ENCODE assay signal across 9 mouse cellular contexts in the genomic region with DNA sequence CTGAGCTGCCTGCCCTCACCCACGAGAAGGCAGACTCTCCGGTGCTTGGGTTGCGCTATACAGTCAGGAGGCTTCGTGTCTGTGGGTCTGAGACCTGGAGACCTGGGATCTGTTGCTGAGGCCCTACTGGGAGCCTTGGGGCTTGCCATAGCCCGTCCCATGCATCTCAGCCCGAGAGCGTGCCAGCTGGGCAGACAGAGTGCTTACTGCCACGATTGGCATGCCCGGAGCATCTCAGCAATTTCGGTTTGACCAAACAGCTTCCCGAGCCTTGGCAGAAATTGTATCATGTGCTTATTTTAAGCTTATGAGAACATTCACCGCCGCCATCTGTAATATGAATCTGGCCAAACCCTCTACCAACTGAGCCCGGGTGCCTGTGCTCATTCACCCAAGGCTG. TPM values are rescaled to one million over a fixed set of nuclear protein-coding genes. Genes with fewer than 3 reads are reported as not detected.
DNase-seq lines count a peak whose midpoint lies in the region; ATAC-seq lines count a peak whose summit lies in the region.
"Had no signal": no experiment of that assay in that cellular context is flagged by ENCODE, and none has a peak within 500 bp of the region (broad histone marks: within the 10 kb centered on the region; RNA-seq: fewer than 3 reads in every experiment).

No protein-coding gene starts in this region.

- peak overlapping the region; percentile 94 for H3K27ac ChIP-seq in liver, embryonic 12.5 days
- peak overlapping the region; percentile 84 for H3K27ac ChIP-seq in heart, embryonic 15.5 days
- peak overlapping the region; percentile 77 for H3K27ac ChIP-seq in stomach, embryonic 14.5 days (ENCODE audit: low read length)
- H3K27ac ChIP-seq in midbrain, embryonic 10.5 days (replicated peaks): no peak overlapping the region

- DNase-seq in liver: no peak
- peak; percentile 78 to 80 for DNase-seq in cerebellum, postnatal 10 days
- DNase-seq in midbrain, embryonic 10.5 days (ENCODE audit: low spot score): no peak
- DNase-seq: kidney, postnatal 14 days had no signal

- H3K4me1 ChIP-seq in liver, embryonic 12.5 days: peaks cover 81% of the 10 kb centered on the region
- peaks cover 49% of the 10 kb centered on the region for H3K4me1 ChIP-seq in heart, embryonic 15.5 days (replicated peaks)
- H3K4me1 ChIP-seq in stomach, embryonic 14.5 days (ENCODE audit: control insufficient read depth, insufficient read depth, low read length): peaks cover 11% of the 10 kb centered on the region
- peaks cover 32% of the 10 kb centered on the region for H3K4me1 ChIP-seq in midbrain, embryonic 10.5 days

- H3K9me3 ChIP-seq in liver, embryonic 12.5 days (replicated peaks): no peaks in the 10 kb centered on the region
- no peaks in the 10 kb centered on the region for H3K9me3 ChIP-seq in heart, embryonic 15.5 days (replicated peaks)
- no peaks in the 10 kb centered on the region for H3K9me3 ChIP-seq in stomach, embryonic 14.5 days (ENCODE audit: control insufficient read depth, low read depth, low read length)
- H3K9me3 ChIP-seq in midbrain, embryonic 10.5 days (replicated peaks): no peaks in the 10 kb centered on the region

- no peak overlapping the region for H3K4me3 ChIP-seq in liver, embryonic 12.5 days
- no peak overlapping the region for H3K4me3 ChIP-seq in heart, embryonic 15.5 days
- no peak overlapping the region for H3K4me3 ChIP-seq in stomach, embryonic 14.5 days (ENCODE audit: low read depth, low read length)
- no peak overlapping the region for H3K4me3 ChIP-seq in midbrain, embryonic 10.5 days

- H3K27me3 ChIP-seq in liver, embryonic 12.5 days (replicated peaks): peaks cover 13% of the 10 kb centered on the region
- H3K27me3 ChIP-seq in heart, embryonic 15.5 days: 0 out of 2 replicates have a peak, but pooled peaks cover 10% of the 10 kb centered on the region
- H3K27me3 ChIP-seq in stomach, embryonic 14.5 days (ENCODE audit: control insufficient read depth, insufficient read depth, low read length): no peaks in the 10 kb centered on the region
- peaks cover 5% of the 10 kb centered on the region; the same call in 1 of the 2 replicates for H3K27me3 ChIP-seq in midbrain, embryonic 10.5 days (ENCODE audit: low read depth, poor library complexity, severe bottlenecking)

- 88% methylated on average over 14 of the region's 14 CpGs for WGBS in liver, embryonic 12.5 days (ENCODE audit: insufficient replicate concordance)
- 72% methylated on average over 14 of the region's 14 CpGs for WGBS in heart, embryonic 15.5 days
- WGBS in stomach, embryonic 14.5 days: 85% methylated on average over 14 of the region's 14 CpGs
- 89% methylated on average over 14 of the region's 14 CpGs for WGBS in midbrain, embryonic 10.5 days

- H3K4me2 ChIP-seq in liver, embryonic 12.5 days: no peak overlapping the region
- no peak overlapping the region for H3K4me2 ChIP-seq in heart, embryonic 15.5 days
- H3K4me2 ChIP-seq in stomach, embryonic 14.5 days (replicated peaks; ENCODE audit: low read depth, low read length): no peak overlapping the region

- no peak for ATAC-seq in liver, embryonic 12.5 days
- ATAC-seq in heart, embryonic 15.5 days (replicated peaks; ENCODE audit: insufficient number of reproducible peaks, insufficient read depth, low FRiP score, low read depth): no peak
- no peak for ATAC-seq in stomach, embryonic 14.5 days (ENCODE audit: insufficient number of reproducible peaks, insufficient read depth, low FRiP score, low read depth)
- ATAC-seq in CD4-positive, CD25-positive, alpha-beta regulatory T cell, adult 4 months: no peak
- ATAC-seq in megakaryocyte-erythroid progenitor cell, adult 5-6 weeks (replicated peaks; ENCODE audit: low FRiP score, low TSS enrichment, poor library complexity, severe bottlenecking): no peak

- peak overlapping the region; percentile 36; the same call in 1 of the 2 replicates for H3K9ac ChIP-seq in liver, embryonic 12.5 days
- H3K9ac ChIP-seq in heart, embryonic 15.5 days: 0 out of 2 replicates have a peak overlapping the region, but pooled peaks have one; percentile 22
- no peak overlapping the region for H3K9ac ChIP-seq in stomach, embryonic 14.5 days (replicated peaks; ENCODE audit: low read depth, low read length)

- no peaks in the 10 kb centered on the region for H3K36me3 ChIP-seq in liver, embryonic 12.5 days
- no peaks in the 10 kb centered on the region for H3K36me3 ChIP-seq in heart, embryonic 15.5 days
- no peaks in the 10 kb centered on the region for H3K36me3 ChIP-seq in stomach, embryonic 14.5 days (ENCODE audit: control insufficient read depth, insufficient read depth, low read length)
- no peaks in the 10 kb centered on the region for H3K36me3 ChIP-seq in midbrain, embryonic 10.5 days

RNA-seq across cellular contexts. Expression of gene Ip6k3, which starts 13.3 kb away (rescaled TPM):
- 0.13 TPM in 1 of 2 replicates, not detected in the other for polyA plus RNA-seq in liver, embryonic 12.5 days (2016; fragmentation: Nextera tagmentation; extraction: Ambion mirVana)
- polyA plus RNA-seq in heart, embryonic 15.5 days (2015; fragmentation: Nextera tagmentation; extraction: Ambion mirVana): 0.35 and 0.43 TPM in 2 replicates
- 0.13 TPM in 1 of 2 replicates, not detected in the other for polyA plus RNA-seq in stomach, embryonic 14.5 days (2014; fragmentation: Nextera tagmentation; extraction: Ambion mirVana)
- polyA plus RNA-seq in CD4-positive, CD25-positive, alpha-beta regulatory T cell, adult 4 months (2017; shearing (Covaris generic)): not detected
- total RNA-seq in megakaryocyte-erythroid progenitor cell, adult 5-6 weeks (2014; fragmentation: Nextera tagmentation): not detected in 2 replicates
- total RNA-seq in megakaryocyte-erythroid progenitor cell, adult 5-6 weeks (2017): not detected in 2 replicates
- polyA plus RNA-seq in midbrain, embryonic 10.5 days (2016; fragmentation: Nextera tagmentation; extraction: Ambion mirVana): 0.29 TPM in 1 of 2 replicates, not detected in the other

RNA-seq across cellular contexts. Expression of gene Uqcc2, which starts 20.5 kb away (rescaled TPM):
- polyA plus RNA-seq in liver, embryonic 12.5 days (2016; fragmentation: Nextera tagmentation; extraction: Ambion mirVana): 254 and 262 TPM in 2 replicates
- 245 and 292 TPM in 2 replicates for polyA plus RNA-seq in heart, embryonic 15.5 days (2015; fragmentation: Nextera tagmentation; extraction: Ambion mirVana)
- polyA plus RNA-seq in stomach, embryonic 14.5 days (2014; fragmentation: Nextera tagmentation; extraction: Ambion mirVana): 296 and 362 TPM in 2 replicates
- polyA plus RNA-seq in CD4-positive, CD25-positive, alpha-beta regulatory T cell, adult 4 months (2017; shearing (Covaris generic)): 100 to 1,000 TPM; 110 to 129 TPM
- 180 and 198 TPM in 2 replicates for total RNA-seq in megakaryocyte-erythroid progenitor cell, adult 5-6 weeks (2014; fragmentation: Nextera tagmentation)
- 177 and 204 TPM in 2 replicates for total RNA-seq in megakaryocyte-erythroid progenitor cell, adult 5-6 weeks (2017)
- polyA plus RNA-seq in midbrain, embryonic 10.5 days (2016; fragmentation: Nextera tagmentation; extraction: Ambion mirVana): 404 and 411 TPM in 2 replicates

RNA-seq across cellular contexts. Expression of gene Lemd2, which starts 50.0 kb away (rescaled TPM):
- polyA plus RNA-seq in liver, embryonic 12.5 days (2016; fragmentation: Nextera tagmentation; extraction: Ambion mirVana): 13.1 and 13.9 TPM in 2 replicates
- 7.2 and 10.5 TPM in 2 replicates for polyA plus RNA-seq in heart, embryonic 15.5 days (2015; fragmentation: Nextera tagmentation; extraction: Ambion mirVana)
- polyA plus RNA-seq in stomach, embryonic 14.5 days (2014; fragmentation: Nextera tagmentation; extraction: Ambion mirVana): 11.3 and 11.6 TPM in 2 replicates
- polyA plus RNA-seq in CD4-positive, CD25-positive, alpha-beta regulatory T cell, adult 4 months (2017; shearing (Covaris generic)): 10 to 100 TPM; 10.7 to 11.4 TPM
- total RNA-seq in megakaryocyte-erythroid progenitor cell, adult 5-6 weeks (2014; fragmentation: Nextera tagmentation): 26.5 and 33.4 TPM in 2 replicates
- total RNA-seq in megakaryocyte-erythroid progenitor cell, adult 5-6 weeks (2017): 15.0 and 31.4 TPM in 2 replicates
- polyA plus RNA-seq in midbrain, embryonic 10.5 days (2016; fragmentation: Nextera tagmentation; extraction: Ambion mirVana): 16.4 and 20.8 TPM in 2 replicates

Comparison
In these comparisons a context has a peak if more than half of its experiments do, and no peak if none do; other contexts are left out.
1. DNase-seq: peak in cerebellum, postnatal 10 days (2 of 2); none in liver (single experiment) and midbrain, embryonic 10.5 days (single experiment).